Comparison of ENCODE assay signal across 7 mouse cellular contexts in genomic region chr15:3995448-3996266, GRCm38 (mm10). TPM values are rescaled to one million over a fixed set of nuclear protein-coding genes. Genes with fewer than 3 reads are reported as not detected.
DNase-seq lines count a peak whose midpoint lies in the region; ATAC-seq lines count a peak whose summit lies in the region.

Gene AW549877 (minus strand): TSS chr15:3995744.

- peak within 1 kb of the TSS; percentile 54 for H3K4me2 ChIP-seq in embryonic facial prominence, embryonic 11.5 days (ENCODE audit: low read depth, low read length)
- H3K4me2 ChIP-seq in limb, embryonic 11.5 days (ENCODE audit: low read depth, severe bottlenecking): peak within 1 kb of the TSS; percentile 49
- peak within 1 kb of the TSS; percentile 70 for H3K4me2 ChIP-seq in midbrain, embryonic 14.5 days (ENCODE audit: low read length)

- peak within 1 kb of the TSS; percentile 52 for H3K27ac ChIP-seq in embryonic facial prominence, embryonic 11.5 days (replicated peaks; ENCODE audit: low read depth, low read length)
- H3K27ac ChIP-seq in limb, embryonic 11.5 days (replicated peaks; ENCODE audit: low read depth, low read length): peak within 1 kb of the TSS; percentile 66; the same call in 1 of the 2 replicates
- peak within 1 kb of the TSS; percentile 93 for H3K27ac ChIP-seq in midbrain, embryonic 14.5 days (replicated peaks; ENCODE audit: low read depth, low read length)

- peak within 1 kb of the TSS; percentile 50 for H3K4me3 ChIP-seq in embryonic facial prominence, embryonic 11.5 days (ENCODE audit: low read depth, low read length)
- peak within 1 kb of the TSS; percentile 63 for H3K4me3 ChIP-seq in limb, embryonic 11.5 days (ENCODE audit: low read depth, low read length)
- peak within 1 kb of the TSS; percentile 74 for H3K4me3 ChIP-seq in midbrain, embryonic 14.5 days (replicated peaks; ENCODE audit: low read depth, low read length)

- H3K4me1 ChIP-seq in embryonic facial prominence, embryonic 11.5 days (ENCODE audit: control insufficient read depth, insufficient read depth, low read length): no peaks in the 10 kb centered on the region
- no peaks in the 10 kb centered on the region for H3K4me1 ChIP-seq in limb, embryonic 11.5 days (ENCODE audit: control insufficient read depth, insufficient read depth, low read length)
- peaks cover 9% of the 10 kb centered on the region; the same call in 1 of the 2 replicates for H3K4me1 ChIP-seq in midbrain, embryonic 14.5 days (ENCODE audit: control insufficient read depth, insufficient read depth, low read length)

- WGBS in embryonic facial prominence, embryonic 11.5 days: under 1% methylated on average over 61 of the region's 61 CpGs
- WGBS in limb, embryonic 11.5 days: under 1% methylated on average over 61 of the region's 61 CpGs
- WGBS in midbrain, embryonic 14.5 days: under 1% methylated on average over 61 of the region's 61 CpGs

- H3K36me3 ChIP-seq in embryonic facial prominence, embryonic 11.5 days (replicated peaks; ENCODE audit: control insufficient read depth, insufficient read depth, low read depth, low read length): no peaks in the 10 kb centered on the region
- H3K36me3 ChIP-seq in limb, embryonic 11.5 days (ENCODE audit: control insufficient read depth, insufficient read depth, low read length): peaks cover 3% of the 10 kb centered on the region; the same call in 1 of the 2 replicates
- H3K36me3 ChIP-seq in midbrain, embryonic 14.5 days (ENCODE audit: control insufficient read depth, insufficient read depth, low read length): peaks cover 13% of the 10 kb centered on the region

- H3K9me3 ChIP-seq in embryonic facial prominence, embryonic 11.5 days (replicated peaks; ENCODE audit: control insufficient read depth, low read length): no peaks in the 10 kb centered on the region
- H3K9me3 ChIP-seq in limb, embryonic 11.5 days (ENCODE audit: control insufficient read depth, low read length): no peaks in the 10 kb centered on the region
- no peaks in the 10 kb centered on the region for H3K9me3 ChIP-seq in midbrain, embryonic 14.5 days (ENCODE audit: control insufficient read depth, low read length)

- ATAC-seq in embryonic facial prominence, embryonic 11.5 days (replicated peaks; ENCODE audit: insufficient number of reproducible peaks, low FRiP score, low TSS enrichment, low read depth): peak; percentile 100
- peak; percentile 100 for ATAC-seq in limb, embryonic 11.5 days (ENCODE audit: insufficient number of reproducible peaks, low FRiP score, low TSS enrichment, low read depth)
- peak; percentile 99 for ATAC-seq in midbrain, embryonic 14.5 days (ENCODE audit: low FRiP score, low TSS enrichment)

- peak; percentile 99 for DNase-seq in adrenal gland, postnatal 14 days
- DNase-seq in embryonic facial prominence, embryonic 11.5 days (ENCODE audit: low spot score): peak; percentile 98
- peak; percentile 100 for DNase-seq in heart, adult 11 months
- peak; percentile 99 for DNase-seq in kidney, adult 18-20 months
- DNase-seq in limb, embryonic 11.5 days (ENCODE audit: low spot score): peak; percentile 96
- DNase-seq in midbrain, embryonic 14.5 days: peak; percentile 98
- DNase-seq in spleen, adult 18-20 months: peak; percentile 97 to 98

- H3K27me3 ChIP-seq in embryonic facial prominence, embryonic 11.5 days (ENCODE audit: control insufficient read depth, insufficient read depth, low read length): no peaks in the 10 kb centered on the region
- no peaks in the 10 kb centered on the region for H3K27me3 ChIP-seq in limb, embryonic 11.5 days (ENCODE audit: control insufficient read depth, insufficient read depth, low read length)
- no peaks in the 10 kb centered on the region for H3K27me3 ChIP-seq in midbrain, embryonic 14.5 days (ENCODE audit: control insufficient read depth, insufficient read depth, low read length)

- H3K9ac ChIP-seq in embryonic facial prominence, embryonic 11.5 days (replicated peaks; ENCODE audit: low read length): peak within 1 kb of the TSS; percentile 72
- H3K9ac ChIP-seq in limb, embryonic 11.5 days (ENCODE audit: low read length): peak within 1 kb of the TSS; percentile 85
- peak within 1 kb of the TSS; percentile 80 for H3K9ac ChIP-seq in midbrain, embryonic 14.5 days (replicated peaks; ENCODE audit: low read length)

RNA-seq across cellular contexts. Expression of gene AW549877, which starts in this region (rescaled TPM):
- total RNA-seq in adrenal gland, postnatal 14 days (2021): 49.0 and 52.0 TPM in 2 replicates
- polyA plus RNA-seq in embryonic facial prominence, embryonic 11.5 days (2014; fragmentation: Nextera tagmentation; extraction: Ambion mirVana): 51.8 and 54.6 TPM in 2 replicates
- polyA plus RNA-seq in limb, embryonic 11.5 days (2014; fragmentation: Nextera tagmentation; extraction: Ambion mirVana): 37.5 and 47.0 TPM in 2 replicates
- 44.0 and 65.9 TPM in 2 replicates for polyA plus RNA-seq in midbrain, embryonic 14.5 days (2014; fragmentation: Nextera tagmentation; extraction: Ambion mirVana)

Comparison
In these comparisons a context has a peak if more than half of its experiments do, and no peak if none do; other contexts are left out.
1. Peak in every context shown above with its lines: DNase-seq, ATAC-seq, H3K4me3 ChIP-seq and H3K27ac ChIP-seq.